ENCODE assay signal across 9 mouse cellular contexts in genomic region chr17:86283741-86284140, GRCm38 (mm10).
DNase-seq lines count a peak whose midpoint lies in the region; ATAC-seq lines count a peak whose summit lies in the region.
"Had no signal": no experiment of that assay in that cellular context is flagged by ENCODE, and none has a peak within 500 bp of the region (broad histone marks: within the 10 kb centered on the region; RNA-seq: fewer than 3 reads in every experiment).

No protein-coding gene starts in this region.

- H3K36me3 ChIP-seq in midbrain, embryonic 10.5 days = no peaks in the 10 kb centered on the region
- H3K36me3 ChIP-seq in midbrain, embryonic 16.5 days (ENCODE audit: control insufficient read depth, insufficient read depth, low read length) = no peaks in the 10 kb centered on the region
- H3K36me3 ChIP-seq: embryonic facial prominence, embryonic 13.5 days had no signal

- peaks cover 20% of the 10 kb centered on the region for H3K4me1 ChIP-seq in midbrain, embryonic 10.5 days
- peaks cover 6% of the 10 kb centered on the region; the same call in 1 of the 2 replicates for H3K4me1 ChIP-seq in midbrain, embryonic 16.5 days (ENCODE audit: control insufficient read depth, insufficient read depth, low read length)

- 36% methylated on average over 5 of the region's 5 CpGs for WGBS in midbrain, embryonic 10.5 days
- 50% methylated on average over 5 of the region's 5 CpGs for WGBS in midbrain, embryonic 16.5 days

- 0 out of 2 replicates have a peak overlapping the region, but pooled peaks have one; percentile 33 for H3K27ac ChIP-seq in midbrain, embryonic 10.5 days (replicated peaks)
- H3K27ac ChIP-seq in midbrain, embryonic 16.5 days (ENCODE audit: low read length) = no peak overlapping the region
- H3K27ac ChIP-seq: embryonic facial prominence, embryonic 13.5 days had no signal

- H3K4me2 ChIP-seq in midbrain, embryonic 16.5 days (ENCODE audit: low read length) = no peak overlapping the region
- H3K4me2 ChIP-seq: embryonic facial prominence, embryonic 13.5 days had no signal

- no peak overlapping the region for H3K4me3 ChIP-seq in midbrain, embryonic 10.5 days
- H3K4me3 ChIP-seq in midbrain, embryonic 16.5 days (ENCODE audit: low read depth, low read length) = no peak overlapping the region
- H3K4me3 ChIP-seq: embryonic facial prominence, embryonic 13.5 days had no signal

- no peak for ATAC-seq in midbrain, embryonic 16.5 days
- ATAC-seq in erythroblast, adult 5-6 weeks (replicated peaks; ENCODE audit: low FRiP score, poor library complexity, severe bottlenecking) = no peak

- H3K27me3 ChIP-seq in midbrain, embryonic 10.5 days (ENCODE audit: low read depth, poor library complexity, severe bottlenecking) = no peaks in the 10 kb centered on the region
- no peaks in the 10 kb centered on the region for H3K27me3 ChIP-seq in midbrain, embryonic 16.5 days (ENCODE audit: control insufficient read depth, insufficient read depth, low read depth, low read length)
- H3K27me3 ChIP-seq: embryonic facial prominence, embryonic 13.5 days had no signal

- H3K9me3 ChIP-seq in midbrain, embryonic 10.5 days (replicated peaks) = no peaks in the 10 kb centered on the region
- H3K9me3 ChIP-seq in midbrain, embryonic 16.5 days (replicated peaks; ENCODE audit: control insufficient read depth, low read length, poor library complexity, severe bottlenecking) = no peaks in the 10 kb centered on the region
- H3K9me3 ChIP-seq: embryonic facial prominence, embryonic 13.5 days had no signal

- H3K9ac ChIP-seq in midbrain, embryonic 16.5 days (ENCODE audit: low read depth, low read length) = no peak overlapping the region
- H3K9ac ChIP-seq: embryonic facial prominence, embryonic 13.5 days had no signal

- peak; percentile 28 for DNase-seq in embryo, embryonic 10 days (ENCODE audit: low spot score)
- DNase-seq in embryo, embryonic 10.5 days (ENCODE audit: low spot score) = no peak
- no peak for DNase-seq in midbrain, embryonic 10.5 days (ENCODE audit: low spot score)
- peak; percentile 51 for DNase-seq in kidney, postnatal 10 days
- DNase-seq in right cerebral cortex, adult 2 months (ENCODE audit: low spot score in 2 of 2) = no peak
- no peak for DNase-seq in gastrocnemius, postnatal 10 days

Comparison
In these comparisons a context has a peak if more than half of its experiments do, and no peak if none do; other contexts are left out.
1. DNase-seq: peak in embryo, embryonic 10 days (single experiment) and kidney, postnatal 10 days (single experiment); none in embryo, embryonic 10.5 days (single experiment), midbrain, embryonic 10.5 days (single experiment), right cerebral cortex, adult 2 months (0 of 2) and gastrocnemius, postnatal 10 days (single experiment).